Mouse (Mus musculus) stomach, embryonic 16.5 days (tissue): ENCODE results near the gene Pkp1. TPM values are rescaled to one million over a fixed set of nuclear protein-coding genes. Genes with fewer than 3 reads are reported as not detected.

Experiments used
- ATAC-seq: fragments of 200-750 bp; cut with Nextera tagmentation; 2 replicates; pipeline ENCODE4 v1.8.0; 2017; ENCODE audit warnings: moderate number of reproducible peaks, moderate TSS enrichment; ENCODE audit not compliant: insufficient read depth, low FRiP score
- H3K27ac ChIP-seq: fragments of 300-500 bp; sonication (generic); 2 replicates; pipeline ENCODE4 v1.5.1; 2014; ENCODE audit warnings: low read length
- H3K27me3 ChIP-seq: fragments of 300-500 bp; sonication (generic); 2 replicates; pipeline ENCODE4 v1.6.1; 2014; ENCODE audit warnings: low read length, control low read depth, mixed read lengths; ENCODE audit not compliant: control insufficient read depth, insufficient read depth
- H3K36me3 ChIP-seq: fragments of 300-500 bp; sonication (generic); 2 replicates; pipeline ENCODE4 v1.6.1; 2014; ENCODE audit warnings: low read length; ENCODE audit not compliant: control insufficient read depth, insufficient read depth
- H3K4me1 ChIP-seq: fragments of 300-500 bp; sonication (generic); 2 replicates; pipeline ENCODE4 v1.6.1; 2014; ENCODE audit warnings: low read length, control low read depth, mixed read lengths; ENCODE audit not compliant: control insufficient read depth, insufficient read depth
- H3K4me2 ChIP-seq: fragments of 300-500 bp; sonication (generic); 2 replicates; pipeline ENCODE4 v1.6.1; 2014; ENCODE audit warnings: low read depth, low read length, mixed read lengths
- H3K4me3 ChIP-seq: fragments of 300-500 bp; sonication (generic); replicated peaks from 2 replicates; pipeline ENCODE4 v1.5.1; 2014; ENCODE audit warnings: mild to moderate bottlenecking, low read length
- H3K9ac ChIP-seq: fragments of 300-500 bp; sonication (generic); 2 replicates; pipeline ENCODE4 v1.6.1; 2014; ENCODE audit warnings: low read length
- H3K9me3 ChIP-seq: fragments of 300-500 bp; sonication (generic); replicated peaks from 2 replicates; pipeline ENCODE4 v1.6.1; 2016; ENCODE audit warnings: low read length, control low read depth; ENCODE audit not compliant: control insufficient read depth
- WGBS: fragments of 180-500 bp; shearing (Covaris S2); extraction: QIAGEN DNeasy Blood & Tissue Kit; methylation state at CpG from one replicate; pipeline ENCODE4 v1.1.7; 2014; 5-methylcytosine and 5-hydroxymethylcytosine counted together
- polyA plus RNA-seq: library from polyadenylated mRNA; unstranded; fragments of >200 nt; fragmentation: Nextera tagmentation; extraction: Ambion mirVana; gene quantifications from 2 replicates; pipeline ENCODE4 v1.2.1, GENCODE M21; 2015

Pkp1 gene
- polyA plus RNA-seq, 1 experiment from 2014 or later, result 49.8 TPM

- H3K4me2 ChIP-seq, result no peak overlapping the region
- WGBS, result 63% methylated on average over 6 of the region's 6 CpGs
- H3K27me3 ChIP-seq, result no peaks in the 10 kb centered on the region
- no peak overlapping the region for H3K4me3 ChIP-seq
- no peaks in the 10 kb centered on the region for H3K36me3 ChIP-seq
- no peaks in the 10 kb centered on the region for H3K9me3 ChIP-seq
- no peaks in the 10 kb centered on the region for H3K4me1 ChIP-seq
- no peak overlapping the region for H3K9ac ChIP-seq
- no peak overlapping the region for H3K27ac ChIP-seq
- ATAC-seq, result no peak
Measured at GRCm38 (mm10) chr1:135844481-135844880, 74.5 kb downstream of the Pkp1 start.

- no peaks in the 10 kb centered on the region for H3K9me3 ChIP-seq
Measured at GRCm38 (mm10) chr1:135843519-135844262, 75.3 kb downstream of the Pkp1 start.

GRCm38 (mm10) chr1:135840675-135841395 is 78.2 kb downstream of the Pkp1 start:
- H3K4me2 ChIP-seq, result no peak overlapping the region
- H3K36me3 ChIP-seq, result no peaks in the 10 kb centered on the region
- no peak overlapping the region for H3K9ac ChIP-seq
- no peak overlapping the region for H3K4me3 ChIP-seq
- no peaks in the 10 kb centered on the region for H3K27me3 ChIP-seq
- H3K4me1 ChIP-seq, result peaks cover 5% of the 10 kb centered on the region; the same call in 1 of the 2 replicates
- no peak for ATAC-seq
- no peaks in the 10 kb centered on the region for H3K9me3 ChIP-seq
- no peak overlapping the region for H3K27ac ChIP-seq
- 65% methylated on average over 15 of the region's 15 CpGs for WGBS

More at GRCm38 (mm10) chr1:135843519-135844262, 75.3 kb downstream of the Pkp1 start:
- H3K9ac ChIP-seq, result no peak overlapping the region
- H3K27ac ChIP-seq, result no peak overlapping the region
- no peaks in the 10 kb centered on the region for H3K36me3 ChIP-seq
- 89% methylated on average over 10 of the region's 10 CpGs for WGBS
- no peak for ATAC-seq
- H3K4me2 ChIP-seq, result no peak overlapping the region
- no peaks in the 10 kb centered on the region for H3K27me3 ChIP-seq
- no peaks in the 10 kb centered on the region for H3K4me1 ChIP-seq
- H3K4me3 ChIP-seq, result no peak overlapping the region

GRCm38 (mm10) chr1:135839065-135839464 is 79.9 kb downstream of the Pkp1 start:
- no peak overlapping the region for H3K4me3 ChIP-seq
- H3K27me3 ChIP-seq, result no peaks in the 10 kb centered on the region
- H3K27ac ChIP-seq, result no peak overlapping the region
- no peak overlapping the region for H3K4me2 ChIP-seq
- peaks cover 10% of the 10 kb centered on the region; the same call in 1 of the 2 replicates for H3K4me1 ChIP-seq
- H3K36me3 ChIP-seq, result no peaks in the 10 kb centered on the region
- WGBS, result 86% methylated on average over 6 of the region's 6 CpGs
- no peak for ATAC-seq
- no peaks in the 10 kb centered on the region for H3K9me3 ChIP-seq
- no peak overlapping the region for H3K9ac ChIP-seq

GRCm38 (mm10) chr1:135838626-135839025 is 80.4 kb downstream of the Pkp1 start:
- no peaks in the 10 kb centered on the region for H3K9me3 ChIP-seq
- no peak overlapping the region for H3K9ac ChIP-seq
- H3K36me3 ChIP-seq, result no peaks in the 10 kb centered on the region
- H3K27me3 ChIP-seq, result no peaks in the 10 kb centered on the region
- 65% methylated on average over 4 of the region's 4 CpGs for WGBS
- ATAC-seq, result no peak
- H3K27ac ChIP-seq, result no peak overlapping the region
- H3K4me3 ChIP-seq, result no peak overlapping the region
- H3K4me1 ChIP-seq, result peaks cover 10% of the 10 kb centered on the region; the same call in 1 of the 2 replicates
- H3K4me2 ChIP-seq, result no peak overlapping the region

GRCm38 (mm10) chr1:135835716-135836483 is 83.1 kb downstream of the Pkp1 start, which contains the start of gene Tnnt2:
Gene Tnnt2 (plus strand): TSS chr1:135836354.
- Histone ChIP-seq H3K9me3 (no peaks in the 10 kb centered on the region), H3K4me1 (peaks cover 15% of the 10 kb centered on the region; the same call in 1 of the 2 replicates), H3K9ac (0 out of 2 replicates have a peak within 1 kb of the TSS, but pooled peaks have one; percentile 8), H3K4me3 (no peak within 1 kb of the TSS), H3K27me3 (no peaks in the 10 kb centered on the region), H3K4me2 (no peak within 1 kb of the TSS), H3K36me3 (no peaks in the 10 kb centered on the region), H3K27ac (peak within 1 kb of the TSS; percentile 46; the same call in 1 of the 2 replicates)
- 28% methylated on average over 9 of the region's 9 CpGs for WGBS
- ATAC-seq, result peak; percentile 23; the same call in 1 of the 2 replicates

GRCm38 (mm10) chr1:135834983-135835382 is 84.0 kb downstream of the Pkp1 start:
- WGBS, result 79% methylated on average over 8 of the region's 8 CpGs
- H3K27ac ChIP-seq, result no peak overlapping the region
- no peak overlapping the region for H3K4me3 ChIP-seq
- no peaks in the 10 kb centered on the region for H3K27me3 ChIP-seq
- H3K9ac ChIP-seq, result no peak overlapping the region
- H3K4me1 ChIP-seq, result peaks cover 15% of the 10 kb centered on the region; the same call in 1 of the 2 replicates
- no peak overlapping the region for H3K4me2 ChIP-seq
- H3K9me3 ChIP-seq, result no peaks in the 10 kb centered on the region
- ATAC-seq, result no peak
- no peaks in the 10 kb centered on the region for H3K36me3 ChIP-seq

GRCm38 (mm10) chr1:135834206-135834859 is 84.7 kb downstream of the Pkp1 start:
- no peaks in the 10 kb centered on the region for H3K9me3 ChIP-seq
- H3K4me2 ChIP-seq, result no peak overlapping the region
- H3K4me1 ChIP-seq, result peaks cover 15% of the 10 kb centered on the region; the same call in 1 of the 2 replicates
- H3K27ac ChIP-seq, result no peak overlapping the region
- H3K27me3 ChIP-seq, result no peaks in the 10 kb centered on the region
- H3K4me3 ChIP-seq, result no peak overlapping the region
- ATAC-seq, result no peak
- 68% methylated on average over 6 of the region's 6 CpGs for WGBS
- no peak overlapping the region for H3K9ac ChIP-seq
- no peaks in the 10 kb centered on the region for H3K36me3 ChIP-seq
